Mouse (Mus musculus) kidney, embryonic 16.5 days (tissue): ENCODE data around the gene Ppp3ca. TPM values are rescaled to one million over a fixed set of nuclear protein-coding genes. Genes with fewer than 3 reads are reported as not detected.
A peak's percentile ranks its signal among the peaks of the same experiment; 100 is the strongest.

Experiments used
- ATAC-seq: fragments of 200-750 bp; cut with Nextera tagmentation; 2 replicates; pipeline ENCODE4 v1.8.0; 2017; ENCODE audit warnings: moderate TSS enrichment; ENCODE audit not compliant: low FRiP score, low TSS enrichment
- H3K27ac ChIP-seq: fragments of 300-500 bp; sonication (generic); 2 replicates; pipeline ENCODE4 v1.5.1; 2014; ENCODE audit warnings: low read length
- H3K27me3 ChIP-seq: fragments of 300-500 bp; sonication (generic); 2 replicates; pipeline ENCODE4 v1.6.1; 2014; ENCODE audit warnings: low read length, control low read depth, mixed read lengths; ENCODE audit not compliant: insufficient read depth
- H3K36me3 ChIP-seq: fragments of 300-500 bp; sonication (generic); 2 replicates; pipeline ENCODE4 v1.6.1; 2014; ENCODE audit warnings: low read length, control low read depth, mixed read lengths; ENCODE audit not compliant: insufficient read depth
- H3K4me1 ChIP-seq: fragments of 300-500 bp; sonication (generic); 2 replicates; pipeline ENCODE4 v1.6.1; 2014; ENCODE audit warnings: low read length, control low read depth, mixed read lengths; ENCODE audit not compliant: insufficient read depth
- H3K4me2 ChIP-seq: fragments of 300-500 bp; sonication (generic); replicated peaks from 2 replicates; pipeline ENCODE4 v1.6.1; 2014; ENCODE audit warnings: low read depth, low read length
- H3K4me3 ChIP-seq: fragments of 300-500 bp; sonication (generic); 2 replicates; pipeline ENCODE4 v1.5.1; 2014; ENCODE audit warnings: mild to moderate bottlenecking, low read length
- H3K9ac ChIP-seq: fragments of 300-500 bp; sonication (generic); replicated peaks from 2 replicates; pipeline ENCODE4 v1.6.1; 2014; ENCODE audit warnings: low read length
- H3K9me3 ChIP-seq: fragments of 300-500 bp; sonication (generic); 2 replicates; pipeline ENCODE4 v1.6.1; 2016; ENCODE audit warnings: low read length, control low read depth
- WGBS: fragments of 180-500 bp; shearing (Covaris S2); extraction: QIAGEN DNeasy Blood & Tissue Kit; methylation state at CpG from one replicate; pipeline ENCODE4 v1.1.7; 2014; 5-methylcytosine and 5-hydroxymethylcytosine counted together
- polyA plus RNA-seq: library from polyadenylated mRNA; unstranded; fragments of >200 nt; fragmentation: Nextera tagmentation; extraction: Ambion mirVana; gene quantifications from 2 replicates; pipeline ENCODE4 v1.2.1, GENCODE M21; 2015

Gene Ppp3ca
- polyA plus RNA-seq, 1 experiment from 2014 or later = 50.7 TPM

GRCm38 (mm10) chr3:136752126-136752716, 82.3 kb downstream of the Ppp3ca start:
- H3K36me3 ChIP-seq = no peaks in the 10 kb centered on the region
- 33% methylated on average over 5 of the region's 5 CpGs for WGBS
- H3K9ac ChIP-seq = no peak overlapping the region
- no peak overlapping the region for H3K4me3 ChIP-seq
- no peaks in the 10 kb centered on the region for H3K27me3 ChIP-seq
- no peaks in the 10 kb centered on the region for H3K4me1 ChIP-seq
- no peak overlapping the region for H3K4me2 ChIP-seq
- H3K9me3 ChIP-seq = no peaks in the 10 kb centered on the region
- peak; percentile 49; the same call in 1 of the 2 replicates for ATAC-seq
- no peak overlapping the region for H3K27ac ChIP-seq

- Histone ChIP-seq H3K4me1 (no peaks in the 10 kb centered on the region), H3K9ac (no peak overlapping the region), H3K27ac (no peak overlapping the region), H3K4me3 (no peak overlapping the region), H3K4me2 (no peak overlapping the region), H3K36me3 (no peaks in the 10 kb centered on the region), H3K9me3 (no peaks in the 10 kb centered on the region), H3K27me3 (no peaks in the 10 kb centered on the region)
- no peak for ATAC-seq
- 83% methylated on average over 6 of the region's 6 CpGs for WGBS
Measured at GRCm38 (mm10) chr3:136756137-136756536, 86.2 kb downstream of the Ppp3ca start.

GRCm38 (mm10) chr3:136759446-136759845, 89.5 kb downstream of the Ppp3ca start:
- Histone ChIP-seq H3K4me1 (0 out of 2 replicates have a peak, but pooled peaks cover 6% of the 10 kb centered on the region), H3K4me2 (no peak overlapping the region), H3K36me3 (no peaks in the 10 kb centered on the region), H3K27ac (no peak overlapping the region), H3K9me3 (no peaks in the 10 kb centered on the region), H3K27me3 (no peaks in the 10 kb centered on the region), H3K4me3 (no peak overlapping the region), H3K9ac (no peak overlapping the region)
- no peak for ATAC-seq
- WGBS = 90% methylated on average over 12 of the region's 12 CpGs

- Histone ChIP-seq H3K36me3 (no peaks in the 10 kb centered on the region), H3K4me1 (peaks cover 11% of the 10 kb centered on the region; the same call in 1 of the 2 replicates), H3K4me2 (no peak overlapping the region), H3K9ac (no peak overlapping the region), H3K27me3 (no peaks in the 10 kb centered on the region), H3K4me3 (no peak overlapping the region), H3K9me3 (no peaks in the 10 kb centered on the region), H3K27ac (no peak overlapping the region)
- WGBS = 64% methylated on average over 7 of the region's 7 CpGs
- no peak; the same call in 1 of the 2 replicates for ATAC-seq
Measured at GRCm38 (mm10) chr3:136761292-136761978, 91.5 kb downstream of the Ppp3ca start.

GRCm38 (mm10) chr3:136761979-136762341, 92.0 kb downstream of the Ppp3ca start:
- 68% methylated on average over 1 of the region's 1 CpGs for WGBS
- no peak for ATAC-seq

GRCm38 (mm10) chr3:136763717-136764270, 93.9 kb downstream of the Ppp3ca start:
- peak; percentile 31; the same call in 1 of the 2 replicates for ATAC-seq
- Histone ChIP-seq H3K36me3 (no peaks in the 10 kb centered on the region), H3K4me1 (peaks cover 15% of the 10 kb centered on the region), H3K27ac (no peak overlapping the region), H3K4me2 (no peak overlapping the region), H3K9ac (no peak overlapping the region), H3K4me3 (no peak overlapping the region), H3K27me3 (no peaks in the 10 kb centered on the region), H3K9me3 (no peaks in the 10 kb centered on the region)
- 25% methylated on average over 5 of the region's 5 CpGs for WGBS

More at GRCm38 (mm10) chr3:136761979-136762341, 92.0 kb downstream of the Ppp3ca start:
- Histone ChIP-seq H3K36me3 (no peaks in the 10 kb centered on the region), H3K9ac (no peak overlapping the region), H3K9me3 (no peaks in the 10 kb centered on the region), H3K27ac (no peak overlapping the region), H3K4me3 (no peak overlapping the region), H3K27me3 (no peaks in the 10 kb centered on the region), H3K4me2 (no peak overlapping the region), H3K4me1 (peaks cover 11% of the 10 kb centered on the region; the same call in 1 of the 2 replicates)

- H3K27ac ChIP-seq = no peak overlapping the region
- H3K4me2 ChIP-seq = no peak overlapping the region
- peaks cover 21% of the 10 kb centered on the region for H3K4me1 ChIP-seq
- WGBS = 58% methylated on average over 2 of the region's 2 CpGs
- H3K36me3 ChIP-seq = no peaks in the 10 kb centered on the region
- H3K9ac ChIP-seq = no peak overlapping the region
- no peaks in the 10 kb centered on the region for H3K27me3 ChIP-seq
- H3K4me3 ChIP-seq = no peak overlapping the region
- no peaks in the 10 kb centered on the region for H3K9me3 ChIP-seq
- no peak for ATAC-seq
Measured at GRCm38 (mm10) chr3:136765569-136765968, 95.6 kb downstream of the Ppp3ca start.

GRCm38 (mm10) chr3:136768775-136769485, 99.0 kb downstream of the Ppp3ca start:
- no peak overlapping the region for H3K27ac ChIP-seq

GRCm38 (mm10) chr3:136769486-136769882, 99.6 kb downstream of the Ppp3ca start:
- Histone ChIP-seq H3K27ac (no peak overlapping the region), H3K9me3 (no peaks in the 10 kb centered on the region), H3K36me3 (no peaks in the 10 kb centered on the region), H3K9ac (no peak overlapping the region), H3K27me3 (no peaks in the 10 kb centered on the region), H3K4me2 (no peak overlapping the region), H3K4me1 (peaks cover 15% of the 10 kb centered on the region), H3K4me3 (no peak overlapping the region)
- no peak for ATAC-seq
- 79% methylated on average over 1 of the region's 1 CpGs for WGBS

More at GRCm38 (mm10) chr3:136768775-136769485, 99.0 kb downstream of the Ppp3ca start:
- H3K36me3 ChIP-seq = no peaks in the 10 kb centered on the region
- peaks cover 15% of the 10 kb centered on the region for H3K4me1 ChIP-seq
- no peaks in the 10 kb centered on the region for H3K27me3 ChIP-seq
- no peaks in the 10 kb centered on the region for H3K9me3 ChIP-seq
- 71% methylated on average over 5 of the region's 5 CpGs for WGBS
- H3K9ac ChIP-seq = no peak overlapping the region
- H3K4me3 ChIP-seq = no peak overlapping the region
- no peak overlapping the region for H3K4me2 ChIP-seq
- 0 out of 2 replicates have a peak, but pooled peaks have one; percentile 39 for ATAC-seq
